In the genomic region with DNA sequence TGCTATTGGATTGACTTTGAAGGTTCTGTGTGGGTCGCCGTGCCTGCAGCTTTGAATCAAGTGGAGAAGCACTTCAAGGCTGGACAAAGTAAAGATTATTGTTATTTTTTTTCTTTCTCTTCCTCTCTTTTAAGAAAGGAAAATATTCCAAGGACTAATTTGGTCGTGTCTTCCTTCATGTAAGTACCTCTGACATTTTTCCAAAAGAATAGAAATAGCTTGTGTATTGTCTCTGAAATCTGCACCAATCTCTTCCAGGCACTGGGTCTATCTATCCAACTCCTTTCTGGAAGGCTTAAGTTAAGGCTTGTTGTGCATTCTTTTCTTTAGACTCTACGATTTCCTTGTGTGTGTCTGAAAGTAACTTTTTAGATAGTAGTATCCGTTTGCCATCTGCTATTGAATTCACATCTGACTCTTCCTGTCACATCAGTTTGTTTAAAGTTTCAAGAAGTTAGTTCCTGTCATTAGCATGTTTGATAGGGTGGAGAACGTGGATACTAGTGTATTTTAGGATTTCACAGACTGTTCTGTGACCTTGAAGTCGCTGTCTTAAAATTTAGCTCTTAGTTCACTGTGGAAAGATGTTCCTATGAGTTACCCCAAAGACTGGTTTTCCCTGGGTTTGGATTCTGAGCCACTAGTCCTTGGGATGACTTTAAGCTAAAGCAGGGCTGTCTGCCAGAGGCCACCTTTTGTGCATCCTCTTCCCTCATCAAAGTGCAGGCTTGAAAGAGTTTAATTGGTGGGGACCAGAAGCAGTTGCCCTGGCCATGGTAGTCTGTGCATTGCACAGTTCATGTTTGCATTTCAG, we compare ENCODE assay signal across 8 mouse cellular contexts. TPM values are rescaled to one million over a fixed set of nuclear protein-coding genes. Genes with fewer than 3 reads are reported as not detected.
DNase-seq lines count a peak whose midpoint lies in the region; ATAC-seq and TF ChIP-seq lines count a peak whose summit lies in the region.

No protein-coding gene starts in this region.

- H3K27ac ChIP-seq in heart, adult 2 months, result peak overlapping the region; percentile 95
- peak overlapping the region; percentile 58 for H3K27ac ChIP-seq in bone marrow, adult 2 months (ENCODE audit: control insufficient read depth, insufficient read depth, low read depth, low read length, poor library complexity)
- peak overlapping the region; percentile 96 for H3K27ac ChIP-seq in heart, embryonic 12.5 days (ENCODE audit: poor library complexity, severe bottlenecking)
- no peak overlapping the region; the same call in 1 of the 2 replicates for H3K27ac ChIP-seq in liver, embryonic 13.5 days
- H3K27ac ChIP-seq in stomach, postnatal 0 days (replicated peaks), result no peak overlapping the region; the same call in 1 of the 2 replicates

- peak; percentile 43 to 51 for DNase-seq in heart, adult 2 months
- DNase-seq in heart, postnatal 25 days (ENCODE audit: low spot score), result no peak
- no peak for DNase-seq in liver, embryonic 13.5 days
- DNase-seq in stomach, postnatal 0 days (ENCODE audit: low spot score), result no peak
- no peak for DNase-seq in embryo, embryonic 9.5 days (ENCODE audit: extremely low spot score)
- DNase-seq in yolk sac, embryonic 10.5 days (ENCODE audit: low spot score), result no peak

- peak overlapping the region; percentile 80 for H3K9ac ChIP-seq in heart, adult 2 months (ENCODE audit: low read depth, low read length)
- peak overlapping the region; percentile 91 for H3K9ac ChIP-seq in heart, embryonic 12.5 days
- peak overlapping the region; percentile 54 for H3K9ac ChIP-seq in liver, embryonic 13.5 days
- H3K9ac ChIP-seq in stomach, postnatal 0 days (ENCODE audit: low read length), result peak overlapping the region; percentile 39; the same call in 1 of the 2 replicates

- no peak for TF ChIP-seq POLR2A in heart, adult 2 months (IDR thresholded peaks at IDR 0.05; ENCODE audit: insufficient read depth, low read depth, low read length)
- TF ChIP-seq POLR2A in bone marrow, adult 2 months (IDR thresholded peaks at IDR 0.05; ENCODE audit: borderline replicate concordance, control insufficient read depth, low read depth, low read length), result no peak

- TF ChIP-seq CTCF in heart, adult 2 months (IDR thresholded peaks at IDR 0.05), result no peak
- no peak for TF ChIP-seq CTCF in bone marrow, adult 2 months (IDR thresholded peaks at IDR 0.05; ENCODE audit: control insufficient read depth, insufficient read depth, low read length)
- TF ChIP-seq CTCF in stomach, postnatal 0 days (IDR thresholded peaks at IDR 0.05; ENCODE audit: low read depth), result no peak

- H3K4me1 ChIP-seq in heart, adult 2 months (ENCODE audit: control insufficient read depth, insufficient read depth, low read length), result peaks cover 5% of the 10 kb centered on the region
- no peaks in the 10 kb centered on the region; the same call in 1 of the 2 replicates for H3K4me1 ChIP-seq in bone marrow, adult 2 months (ENCODE audit: control insufficient read depth, insufficient read depth, low read length)
- H3K4me1 ChIP-seq in heart, embryonic 12.5 days (replicated peaks), result peaks cover 11% of the 10 kb centered on the region
- H3K4me1 ChIP-seq in liver, embryonic 13.5 days (replicated peaks), result peaks cover 7% of the 10 kb centered on the region
- no peaks in the 10 kb centered on the region for H3K4me1 ChIP-seq in stomach, postnatal 0 days (replicated peaks; ENCODE audit: control insufficient read depth, insufficient read depth)

- H3K27me3 ChIP-seq in heart, adult 2 months (ENCODE audit: control insufficient read depth, insufficient read depth, low read length), result no peaks in the 10 kb centered on the region
- H3K27me3 ChIP-seq in heart, embryonic 12.5 days (replicated peaks), result no peaks in the 10 kb centered on the region
- 0 out of 2 replicates have a peak, but pooled peaks cover 3% of the 10 kb centered on the region for H3K27me3 ChIP-seq in liver, embryonic 13.5 days
- no peaks in the 10 kb centered on the region for H3K27me3 ChIP-seq in stomach, postnatal 0 days (ENCODE audit: control insufficient read depth, insufficient read depth, low read length)

- peak overlapping the region; percentile 66 for H3K4me2 ChIP-seq in heart, embryonic 12.5 days
- peak overlapping the region; percentile 81 for H3K4me2 ChIP-seq in liver, embryonic 13.5 days
- H3K4me2 ChIP-seq in stomach, postnatal 0 days (replicated peaks; ENCODE audit: low read depth), result peak overlapping the region; percentile 51

- intact Hi-C loops in heart, adult 2 months (cut with DNase I), result loop anchor here (2.0 to 10.0 kb wide), 4 partner anchors 48 to 1740 kb away; partner anchors contain the start of gene Cetn3
- intact Hi-C loops in heart, postnatal 25 days (cut with DNase I), result loop anchor here (2.0 to 10.0 kb wide), 3 partner anchors 48 to 1580 kb away; no protein-coding TSS in a partner anchor

- under 1% methylated on average over 7 of the region's 7 CpGs for whole genome bisulfite sequencing in heart, adult 2 months
- WGBS in bone marrow, adult 2 months, result under 1% methylated on average over 7 of the region's 7 CpGs
- 4% methylated on average over 7 of the region's 7 CpGs for WGBS in heart, embryonic 12.5 days
- 3% methylated on average over 7 of the region's 7 CpGs for WGBS in liver, embryonic 13.5 days (ENCODE audit: insufficient replicate concordance)
- WGBS in stomach, postnatal 0 days, result 11% methylated on average over 7 of the region's 7 CpGs

- peaks cover 3% of the 10 kb centered on the region for H3K79me2 ChIP-seq in heart, adult 2 months (replicated peaks; ENCODE audit: control insufficient read depth, insufficient read depth, low read length)

- H3K9me3 ChIP-seq in heart, embryonic 12.5 days (replicated peaks), result no peaks in the 10 kb centered on the region
- H3K9me3 ChIP-seq in liver, embryonic 13.5 days (replicated peaks), result no peaks in the 10 kb centered on the region
- no peaks in the 10 kb centered on the region for H3K9me3 ChIP-seq in stomach, postnatal 0 days (ENCODE audit: control insufficient read depth, low read length)

- peak overlapping the region; percentile 75 for H3K4me3 ChIP-seq in heart, adult 2 months
- peak overlapping the region; percentile 71 for H3K4me3 ChIP-seq in bone marrow, adult 2 months (replicated peaks; ENCODE audit: control insufficient read depth, low read depth, low read length)
- H3K4me3 ChIP-seq in heart, embryonic 12.5 days, result peak overlapping the region; percentile 82
- peak overlapping the region; percentile 69 for H3K4me3 ChIP-seq in liver, embryonic 13.5 days (replicated peaks)
- H3K4me3 ChIP-seq in stomach, postnatal 0 days (ENCODE audit: low read depth, low read length), result peak overlapping the region; percentile 67

- no peak for ATAC-seq in heart, embryonic 12.5 days (ENCODE audit: insufficient number of reproducible peaks, low FRiP score)
- ATAC-seq in liver, embryonic 13.5 days (ENCODE audit: low read depth), result no peak
- no peak for ATAC-seq in stomach, postnatal 0 days (ENCODE audit: low FRiP score, low TSS enrichment)

- TF ChIP-seq EP300 in heart, adult 2 months (IDR thresholded peaks at IDR 0.05; ENCODE audit: insufficient read depth, low read depth, low read length), result no peak
- TF ChIP-seq EP300 in stomach, postnatal 0 days (optimal IDR thresholded peaks at IDR 0.05), result no peak

- H3K36me3 ChIP-seq in heart, adult 2 months (ENCODE audit: control insufficient read depth, insufficient read depth, low read length), result peaks cover 8% of the 10 kb centered on the region
- H3K36me3 ChIP-seq in heart, embryonic 12.5 days, result no peaks in the 10 kb centered on the region
- H3K36me3 ChIP-seq in liver, embryonic 13.5 days, result no peaks in the 10 kb centered on the region
- no peaks in the 10 kb centered on the region for H3K36me3 ChIP-seq in stomach, postnatal 0 days (ENCODE audit: control insufficient read depth, insufficient read depth, low read length)

RNA-seq across cellular contexts. Expression of gene Mef2c, which starts 21.3 kb away (rescaled TPM):
- 10 to 100 TPM; 56.5 to 74.1 TPM for total RNA-seq in heart, adult 2 months (2021)
- 35.5 and 50.7 TPM in 2 replicates for polyA plus RNA-seq in heart, adult 2 months (2012; rRNA removed)
- 10 to 100 TPM; 72.7 to 76.0 TPM for total RNA-seq in heart, postnatal 25 days (2021)
- 27.4 and 37.8 TPM in 2 replicates for polyA plus RNA-seq in bone marrow, adult 2 months (2011; ENCODE audit: insufficient read depth, insufficient read length, low replicate concordance, missing spikeins)
- 117 and 127 TPM in 2 replicates for polyA plus RNA-seq in heart, embryonic 12.5 days (2016; fragmentation: Nextera tagmentation; extraction: Ambion mirVana)
- polyA plus RNA-seq in liver, embryonic 13.5 days (2015; fragmentation: Nextera tagmentation; extraction: Ambion mirVana), result 15.4 and 21.7 TPM in 2 replicates
- polyA plus RNA-seq in stomach, postnatal 0 days (2015; fragmentation: Nextera tagmentation; extraction: Ambion mirVana), result 18.4 and 22.7 TPM in 2 replicates

Comparison
In these comparisons a context has a peak if more than half of its experiments do, and no peak if none do; other contexts are left out.
1. DNase-seq: peak in heart, adult 2 months (2 of 2); none in heart, postnatal 25 days (single experiment), liver, embryonic 13.5 days (single experiment), stomach, postnatal 0 days (single experiment), embryo, embryonic 9.5 days (single experiment) and yolk sac, embryonic 10.5 days (single experiment).
2. H3K27ac ChIP-seq: peak in heart, adult 2 months (single experiment), bone marrow, adult 2 months (single experiment) and heart, embryonic 12.5 days (single experiment); none in liver, embryonic 13.5 days (single experiment) and stomach, postnatal 0 days (single experiment).
3. H3K9ac ChIP-seq: peak in every context shown above with its lines; median percentile 91 in heart, embryonic 12.5 days; 80 in heart, adult 2 months; 54 in liver, embryonic 13.5 days; 39 in stomach, postnatal 0 days.
4. Peak in every context shown above with its lines, with median percentiles within 50 percentile points of each other: H3K4me3 ChIP-seq and H3K4me2 ChIP-seq.